Mouse (Mus musculus): ENCODE results near the gene Fars2. TPM values are rescaled to one million over a fixed set of nuclear protein-coding genes. Genes with fewer than 3 reads are reported as not detected.

Gene Fars2
- polyA plus RNA-seq, 1 experiment from 2014 or later, result 31.0 TPM

DNA sequence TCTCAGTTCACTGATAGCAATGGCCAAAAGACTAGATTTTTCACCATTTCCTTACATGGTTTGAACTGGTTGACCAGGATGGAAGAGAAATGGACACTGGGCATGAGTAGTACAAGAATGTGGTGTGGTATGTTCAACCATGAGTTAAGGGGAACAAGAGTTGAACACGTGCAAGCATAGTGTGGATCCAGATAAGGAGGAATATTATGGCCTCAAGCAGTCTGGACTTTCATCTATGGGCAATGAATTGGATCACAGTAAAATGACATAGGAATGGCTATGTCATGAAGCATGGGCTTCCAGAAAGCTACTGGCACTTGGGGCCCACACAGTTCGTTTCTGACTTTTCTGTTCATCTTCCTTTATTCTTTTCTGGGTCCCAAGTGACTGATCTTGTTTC is 168.0 kb downstream of the Fars2 start:
- peaks cover 32% of the 10 kb centered on the region for H3K4me1 ChIP-seq (replicated peaks)
- H3K36me3 ChIP-seq, result no peaks in the 10 kb centered on the region
- DNase-seq (ENCODE audit: low spot score), result no peak
- peaks cover 52% of the 10 kb centered on the region for H3K27me3 ChIP-seq (ENCODE audit: insufficient read depth, poor library complexity, severe bottlenecking)
- H3K4me3 ChIP-seq, result no peak overlapping the region
- H3K9me3 ChIP-seq, result no peaks in the 10 kb centered on the region
- no peak overlapping the region for H3K27ac ChIP-seq
- 87% methylated on average over 2 of the region's 2 CpGs for WGBS

DNA sequence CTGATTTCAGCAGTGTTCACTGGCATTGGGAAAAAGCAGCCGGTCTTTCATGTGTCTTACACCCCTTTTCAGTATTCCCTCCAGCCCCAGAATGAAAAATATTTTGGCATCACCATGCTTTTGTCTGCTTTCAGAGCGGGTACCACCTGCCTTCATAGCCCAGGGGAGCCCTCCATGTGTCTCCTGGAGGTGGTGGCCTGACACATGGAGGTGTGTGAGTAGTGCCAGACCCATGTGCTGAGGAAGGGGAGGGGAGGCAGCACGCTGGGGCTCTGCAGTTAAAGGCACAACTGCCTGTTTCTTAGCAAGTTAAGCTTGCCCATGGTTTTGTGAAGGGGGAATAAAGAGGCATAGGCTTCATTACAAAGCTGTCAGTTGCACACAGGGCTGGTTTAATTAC is 176.3 kb downstream of the Fars2 start:
- H3K9me3 ChIP-seq, result no peaks in the 10 kb centered on the region
- no peak for DNase-seq (ENCODE audit: low spot score)
- peaks cover 17% of the 10 kb centered on the region; the same call in 1 of the 2 replicates for H3K4me1 ChIP-seq (replicated peaks)
- WGBS, result 68% methylated on average over 3 of the region's 3 CpGs
- H3K4me3 ChIP-seq, result no peak overlapping the region
- no peaks in the 10 kb centered on the region for H3K36me3 ChIP-seq
- no peak overlapping the region for H3K27ac ChIP-seq
- H3K27me3 ChIP-seq (ENCODE audit: insufficient read depth, poor library complexity, severe bottlenecking), result peaks cover under 1% of the 10 kb centered on the region

DNA sequence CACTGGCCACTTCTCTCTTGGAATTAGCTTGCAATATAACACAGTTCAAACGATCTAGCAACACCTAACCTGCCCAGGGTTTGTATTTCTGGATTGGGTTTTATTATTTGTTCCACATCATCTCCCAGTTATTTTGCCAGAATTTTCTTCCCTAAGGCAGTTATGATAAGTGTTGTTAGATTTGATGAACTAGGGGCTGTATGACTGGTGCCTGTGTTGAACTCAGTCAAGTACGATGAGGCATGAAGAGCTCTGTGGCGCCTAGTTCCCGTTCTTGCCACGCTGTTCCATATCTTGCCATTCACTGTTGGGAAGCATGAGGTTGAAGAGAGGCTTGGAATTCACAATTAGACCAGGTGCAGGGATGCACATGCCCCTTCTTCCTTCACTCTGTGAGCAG is 177.3 kb downstream of the Fars2 start:
- DNase-seq (ENCODE audit: low spot score), result no peak
- no peak overlapping the region for H3K27ac ChIP-seq
- no peaks in the 10 kb centered on the region; the same call in 1 of the 2 replicates for H3K27me3 ChIP-seq (ENCODE audit: insufficient read depth, poor library complexity, severe bottlenecking)
- peaks cover 21% of the 10 kb centered on the region; the same call in 1 of the 2 replicates for H3K4me1 ChIP-seq (replicated peaks)
- no peaks in the 10 kb centered on the region for H3K36me3 ChIP-seq
- H3K4me3 ChIP-seq, result no peak overlapping the region
- WGBS, result 83% methylated on average over 5 of the region's 5 CpGs
- no peaks in the 10 kb centered on the region for H3K9me3 ChIP-seq

DNA sequence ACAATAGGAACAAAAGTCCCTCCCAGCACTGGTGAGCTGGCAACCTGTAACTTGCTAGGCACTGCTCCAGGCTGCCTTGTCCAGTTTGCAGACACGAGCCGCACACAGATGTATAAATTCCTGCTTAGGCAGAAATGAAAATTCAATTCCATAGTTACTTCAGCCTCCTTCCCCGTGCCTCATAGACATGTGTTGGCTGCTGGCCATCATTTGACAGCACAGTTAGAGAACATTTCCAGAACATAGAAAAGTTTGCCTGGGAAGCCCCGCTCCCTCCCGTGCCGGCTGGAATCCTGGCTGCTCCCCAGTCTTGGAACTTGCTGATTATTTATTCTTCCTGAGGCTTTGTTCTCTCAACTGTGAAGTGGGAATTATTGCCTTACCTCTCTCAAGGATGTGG is 178.6 kb downstream of the Fars2 start:
- no peaks in the 10 kb centered on the region for H3K9me3 ChIP-seq
- DNase-seq (ENCODE audit: low spot score), result no peak
- no peak overlapping the region for H3K4me3 ChIP-seq
- H3K36me3 ChIP-seq, result no peaks in the 10 kb centered on the region
- peaks cover 21% of the 10 kb centered on the region; the same call in 1 of the 2 replicates for H3K4me1 ChIP-seq (replicated peaks)
- H3K27me3 ChIP-seq (ENCODE audit: insufficient read depth, poor library complexity, severe bottlenecking), result no peaks in the 10 kb centered on the region
- WGBS, result 52% methylated on average over 6 of the region's 6 CpGs
- H3K27ac ChIP-seq, result no peak overlapping the region

DNA sequence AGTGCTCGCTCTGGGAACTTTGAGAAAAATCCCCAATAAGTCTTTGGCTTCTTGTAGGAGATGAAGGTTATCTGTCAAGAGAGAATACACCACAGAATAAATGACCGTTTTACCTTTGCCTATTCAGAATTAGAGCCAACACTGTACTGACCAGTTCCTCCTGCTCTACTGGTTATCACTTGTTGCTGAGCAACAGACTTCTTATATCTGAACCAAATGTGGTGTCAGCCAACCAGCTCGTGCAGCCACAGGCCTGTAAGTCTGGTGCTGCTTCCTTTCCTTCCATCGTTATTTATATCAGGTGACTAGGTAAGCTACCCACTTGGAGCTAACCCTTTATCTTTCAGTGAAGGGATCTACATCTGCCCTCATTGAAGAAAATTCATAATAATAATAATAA is 179.4 kb downstream of the Fars2 start:
- DNase-seq (ENCODE audit: low spot score), result no peak
- H3K4me3 ChIP-seq, result no peak overlapping the region
- WGBS, result 85% methylated on average over 4 of the region's 4 CpGs
- H3K36me3 ChIP-seq, result no peaks in the 10 kb centered on the region
- H3K27ac ChIP-seq, result no peak overlapping the region
- no peaks in the 10 kb centered on the region for H3K27me3 ChIP-seq (ENCODE audit: insufficient read depth, poor library complexity, severe bottlenecking)
- H3K9me3 ChIP-seq, result no peaks in the 10 kb centered on the region
- peaks cover 21% of the 10 kb centered on the region; the same call in 1 of the 2 replicates for H3K4me1 ChIP-seq (replicated peaks)

DNA sequence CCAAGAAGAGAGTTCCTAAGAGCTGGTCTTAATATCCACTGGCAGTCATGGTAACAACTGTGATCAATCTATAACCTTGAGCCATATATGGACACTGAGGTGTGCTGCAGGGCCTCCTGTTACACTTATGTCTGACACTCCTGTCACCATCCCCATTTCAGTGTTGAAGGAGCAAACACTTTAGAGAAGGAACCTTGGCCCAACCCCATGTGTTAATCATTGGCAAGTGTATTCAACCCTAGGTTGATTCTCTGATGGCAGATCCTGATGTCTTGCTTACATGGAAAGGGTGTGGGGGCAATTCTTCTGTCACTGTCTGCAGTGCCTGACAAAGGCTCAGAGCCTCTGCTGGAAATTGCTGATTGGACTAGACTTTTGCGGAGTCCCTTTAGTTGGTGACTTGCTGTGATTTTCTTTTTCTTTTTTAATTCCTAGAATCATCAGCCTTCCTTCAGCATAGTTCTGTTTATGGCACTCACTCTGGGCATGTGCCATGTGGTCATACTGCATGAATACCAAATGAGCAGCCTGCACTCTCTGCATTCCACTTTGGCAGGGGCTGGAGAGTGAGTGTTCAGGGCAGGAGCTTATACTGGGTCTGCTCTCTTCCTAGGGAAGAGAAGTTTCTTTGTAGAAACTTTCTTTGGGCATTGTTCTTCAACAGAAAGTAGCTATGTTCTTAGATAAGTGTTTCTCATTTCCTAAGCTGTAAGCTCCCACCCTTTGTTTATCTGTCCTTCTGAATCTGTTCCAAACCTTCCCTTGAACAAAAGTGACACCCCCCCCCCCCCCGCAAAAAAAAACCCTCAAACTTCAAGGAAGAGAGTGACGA is 181.0 kb downstream of the Fars2 start:
- 67% methylated on average over 3 of the region's 3 CpGs for WGBS
- no peak for DNase-seq (ENCODE audit: low spot score)
- Histone ChIP-seq H3K27me3 (ENCODE audit: insufficient read depth, poor library complexity, severe bottlenecking) (no peaks in the 10 kb centered on the region), H3K9me3 (no peaks in the 10 kb centered on the region), H3K27ac (no peak overlapping the region), H3K4me3 (no peak overlapping the region), H3K4me1 (replicated peaks) (peaks cover 21% of the 10 kb centered on the region; the same call in 1 of the 2 replicates), H3K36me3 (no peaks in the 10 kb centered on the region)

DNA sequence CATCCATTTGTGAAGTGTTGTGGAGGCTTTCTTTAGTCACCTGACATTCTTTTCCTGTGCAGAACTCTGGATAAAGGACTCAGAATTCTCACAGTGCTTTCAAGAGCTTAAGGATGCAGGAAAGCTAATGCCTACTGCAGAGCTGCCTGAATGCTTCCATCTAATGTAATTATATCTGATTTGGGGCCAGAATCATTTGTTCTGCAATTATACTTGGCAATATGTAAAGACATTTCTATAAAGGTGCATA is 181.5 kb downstream of the Fars2 start:
- no peaks in the 10 kb centered on the region for H3K36me3 ChIP-seq
- H3K4me3 ChIP-seq, result no peak overlapping the region
- no peaks in the 10 kb centered on the region for H3K9me3 ChIP-seq
- peaks cover 21% of the 10 kb centered on the region; the same call in 1 of the 2 replicates for H3K4me1 ChIP-seq (replicated peaks)
- H3K27me3 ChIP-seq (ENCODE audit: insufficient read depth, poor library complexity, severe bottlenecking), result no peaks in the 10 kb centered on the region
- H3K27ac ChIP-seq, result no peak overlapping the region
- DNase-seq (ENCODE audit: low spot score), result no peak

DNA sequence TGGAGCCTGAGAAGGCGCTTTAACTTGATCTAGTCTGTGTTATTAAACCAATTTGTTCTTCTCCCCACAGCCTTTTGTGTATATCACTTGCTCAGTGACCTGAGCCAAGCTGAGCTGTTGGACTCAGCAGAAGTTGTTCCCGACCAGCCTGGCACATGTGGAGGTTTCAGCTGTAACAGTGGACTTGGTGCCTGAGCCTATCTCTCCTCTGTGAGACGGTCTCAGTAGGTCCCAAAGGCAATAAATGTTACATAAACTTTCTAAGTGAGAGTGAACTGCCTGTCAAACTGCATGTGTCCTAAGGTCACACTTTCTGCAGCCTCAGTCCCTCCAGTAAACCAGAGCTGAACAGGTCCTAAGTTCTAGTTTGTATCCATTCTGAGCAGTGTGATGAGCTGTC is 185.6 kb downstream of the Fars2 start:
- Histone ChIP-seq H3K27me3 (ENCODE audit: insufficient read depth, poor library complexity, severe bottlenecking) (no peaks in the 10 kb centered on the region), H3K36me3 (no peaks in the 10 kb centered on the region), H3K27ac (no peak overlapping the region), H3K9me3 (no peaks in the 10 kb centered on the region), H3K4me3 (no peak overlapping the region), H3K4me1 (replicated peaks) (peaks cover 7% of the 10 kb centered on the region; the same call in 1 of the 2 replicates)
- DNase-seq (ENCODE audit: low spot score), result no peak
- WGBS, result 75% methylated on average over 3 of the region's 3 CpGs

DNA sequence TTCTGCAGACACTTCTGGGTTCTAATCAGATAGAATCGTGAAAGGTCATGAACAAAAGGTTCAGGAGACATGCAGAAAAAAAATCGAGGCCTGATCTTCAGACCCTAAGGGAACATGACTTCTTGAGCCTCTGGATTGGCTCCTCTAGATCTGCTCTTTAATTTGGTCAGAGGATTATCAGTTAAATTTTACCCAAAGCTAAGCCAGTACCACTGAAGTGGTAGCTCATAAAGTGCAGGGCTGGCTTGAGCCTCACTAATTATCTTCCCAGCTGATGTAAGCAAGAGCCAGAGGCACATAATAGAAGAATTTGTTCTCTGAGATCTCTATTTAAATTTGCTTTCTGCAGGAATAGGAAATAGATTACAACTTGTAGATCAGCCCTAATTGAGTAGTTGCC is 188.1 kb downstream of the Fars2 start:
- Histone ChIP-seq H3K9me3 (no peaks in the 10 kb centered on the region), H3K27me3 (ENCODE audit: insufficient read depth, poor library complexity, severe bottlenecking) (no peaks in the 10 kb centered on the region), H3K4me3 (no peak overlapping the region), H3K4me1 (replicated peaks) (no peaks in the 10 kb centered on the region), H3K36me3 (no peaks in the 10 kb centered on the region), H3K27ac (no peak overlapping the region)
- no peak for DNase-seq (ENCODE audit: low spot score)
- 79% methylated on average over 2 of the region's 2 CpGs for WGBS

DNA sequence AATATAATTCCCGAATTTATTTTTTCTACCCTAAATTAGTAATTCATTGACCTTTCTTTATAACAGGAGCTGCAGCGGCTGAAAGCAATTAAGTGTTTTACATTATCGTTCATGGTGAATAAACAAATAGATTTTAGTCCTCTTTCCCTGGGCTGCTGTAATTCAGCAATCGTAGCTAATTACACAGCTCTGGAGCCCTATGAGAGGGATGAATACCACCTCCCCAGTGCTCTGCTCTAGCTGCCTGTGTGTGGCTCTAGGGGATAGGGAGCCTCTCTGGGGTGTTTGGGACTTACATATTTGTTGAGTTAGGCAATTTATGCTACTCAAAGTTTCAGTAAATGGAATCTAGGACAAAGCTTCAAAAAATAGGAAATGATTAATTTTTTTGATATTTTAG is 190.2 kb downstream of the Fars2 start:
- Histone ChIP-seq H3K27me3 (ENCODE audit: insufficient read depth, poor library complexity, severe bottlenecking) (no peaks in the 10 kb centered on the region), H3K4me3 (no peak overlapping the region), H3K27ac (no peak overlapping the region), H3K4me1 (replicated peaks) (no peaks in the 10 kb centered on the region), H3K9me3 (no peaks in the 10 kb centered on the region), H3K36me3 (no peaks in the 10 kb centered on the region)
- DNase-seq (ENCODE audit: low spot score), result no peak
- 88% methylated on average over 4 of the region's 4 CpGs for WGBS

DNA sequence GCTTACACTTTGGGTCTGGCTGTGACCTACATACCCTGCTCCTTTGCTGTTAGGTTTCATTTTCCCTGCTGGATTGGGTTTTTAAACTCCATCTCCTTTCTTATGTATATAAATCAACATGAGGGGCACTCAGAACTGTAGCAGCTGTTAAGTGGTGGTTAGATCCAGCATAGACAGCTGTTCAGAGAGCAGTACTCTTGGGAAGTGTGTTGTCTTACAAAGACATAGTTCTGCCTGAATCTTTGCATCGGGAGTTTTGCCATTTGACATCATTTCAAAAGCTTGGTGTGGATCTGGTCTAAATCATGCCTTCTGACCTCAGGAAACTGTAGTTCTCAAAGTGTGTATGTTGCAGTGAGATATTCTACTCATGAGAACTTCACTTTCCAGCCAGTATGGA is 191.9 kb downstream of the Fars2 start:
- Histone ChIP-seq H3K9me3 (no peaks in the 10 kb centered on the region), H3K27me3 (ENCODE audit: insufficient read depth, poor library complexity, severe bottlenecking) (no peaks in the 10 kb centered on the region), H3K4me1 (replicated peaks) (no peaks in the 10 kb centered on the region), H3K27ac (no peak overlapping the region), H3K36me3 (no peaks in the 10 kb centered on the region), H3K4me3 (no peak overlapping the region)
- 85% methylated on average over 1 of the region's 1 CpGs for WGBS
- DNase-seq (ENCODE audit: low spot score), result no peak

DNA sequence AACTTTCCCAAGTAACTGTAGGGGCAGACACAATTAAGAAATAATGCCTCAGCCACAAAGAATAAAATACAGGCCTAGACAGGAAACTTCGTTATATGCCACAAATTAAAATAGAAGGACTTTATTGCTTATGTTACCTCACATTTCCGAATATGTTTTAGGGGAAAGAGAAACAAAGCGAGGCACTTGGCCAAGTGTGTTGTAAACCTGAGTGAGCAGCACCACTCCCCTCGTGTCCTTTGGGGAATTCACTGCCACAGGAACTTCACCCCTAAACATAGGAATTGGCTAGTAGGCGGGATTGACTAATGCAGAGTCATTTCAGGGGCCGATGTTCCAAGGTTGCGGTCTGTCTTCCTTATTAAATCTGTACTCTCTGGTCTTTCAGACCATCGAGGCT is 197.0 kb downstream of the Fars2 start:
- no peak for DNase-seq (ENCODE audit: low spot score)
- no peak overlapping the region for H3K27ac ChIP-seq
- no peaks in the 10 kb centered on the region for H3K9me3 ChIP-seq
- H3K4me3 ChIP-seq, result no peak overlapping the region
- no peaks in the 10 kb centered on the region for H3K27me3 ChIP-seq (ENCODE audit: insufficient read depth, poor library complexity, severe bottlenecking)
- WGBS, result 91% methylated on average over 8 of the region's 8 CpGs
- no peaks in the 10 kb centered on the region for H3K36me3 ChIP-seq
- H3K4me1 ChIP-seq (replicated peaks), result no peaks in the 10 kb centered on the region

DNA sequence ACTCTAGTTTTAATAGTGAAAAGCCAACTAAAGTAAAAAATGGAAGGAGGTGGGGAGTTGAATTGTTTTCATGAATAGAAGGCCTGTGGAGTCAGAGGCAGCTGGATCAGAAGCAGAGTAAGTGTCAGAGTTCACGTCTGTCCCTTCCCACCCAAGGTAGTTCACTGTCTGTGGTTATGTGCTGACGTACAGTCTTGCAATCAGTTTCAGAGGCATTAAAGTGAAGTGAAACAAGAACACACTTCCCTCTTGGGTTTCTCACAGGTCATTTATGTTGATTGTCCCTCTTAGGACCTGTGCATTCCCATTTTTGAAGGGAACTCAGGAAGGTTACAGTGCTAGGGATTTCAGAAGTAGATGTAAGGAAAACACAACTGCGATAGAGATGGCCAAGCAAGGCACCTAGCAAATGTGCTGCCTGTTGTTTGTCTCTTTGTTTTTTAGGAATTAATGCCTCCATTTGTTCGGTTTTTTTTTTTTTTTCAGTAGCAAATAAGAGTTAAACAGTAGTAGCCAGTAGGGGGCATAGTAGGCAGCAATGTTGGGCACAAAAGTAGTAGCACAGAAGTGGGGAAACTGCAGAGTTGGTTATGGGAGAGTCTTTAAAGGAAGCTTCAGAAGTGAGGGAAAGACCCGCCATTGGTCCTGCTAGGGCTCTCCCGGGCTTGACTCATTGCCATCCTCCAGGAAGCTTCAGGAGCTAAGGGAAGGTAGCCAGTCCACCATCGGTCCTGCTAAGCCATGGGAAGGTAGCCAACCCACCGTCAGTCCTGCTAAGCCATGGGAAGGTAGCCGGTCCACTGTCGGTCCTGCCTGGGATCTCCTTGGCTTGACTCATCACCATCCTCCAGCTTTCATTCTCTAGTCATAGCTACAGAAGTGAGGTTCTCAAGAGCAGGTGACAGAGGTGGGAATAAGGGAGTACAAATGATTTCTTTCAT is 197.9 kb downstream of the Fars2 start:
- Histone ChIP-seq H3K4me3 (no peak overlapping the region), H3K9me3 (no peaks in the 10 kb centered on the region), H3K27ac (no peak overlapping the region), H3K4me1 (replicated peaks) (no peaks in the 10 kb centered on the region), H3K36me3 (no peaks in the 10 kb centered on the region), H3K27me3 (ENCODE audit: insufficient read depth, poor library complexity, severe bottlenecking) (no peaks in the 10 kb centered on the region)
- no peak for DNase-seq (ENCODE audit: low spot score)
- 87% methylated on average over 10 of the region's 10 CpGs for WGBS

Measured in hindbrain, embryonic 10.5 days (tissue).